Mouse (Mus musculus): Measurements from ENCODE around the gene Cmc1. TPM values are rescaled to one million over a fixed set of nuclear protein-coding genes. Genes with fewer than 3 reads are reported as not detected.

Gene Cmc1
- total and polyA plus RNA-seq, 3 experiments, result 17.1 to 21.6 (median 18.0) TPM

- in situ Hi-C loops (cut with MboI; ENCODE audit: low pct_ligation_motif_present, low pct_unique_long_range_greater_than_20kb, low sequenced_read_pairs) (no loop called here), dilution Hi-C loops (cut with MboI; ENCODE audit: extremely low pct_ligation_motif_present, extremely low pct_unique_long_range_greater_than_20kb, low sequenced_read_pairs) (no loop called here)
- Histone ChIP-seq H3K9ac (ENCODE audit: insufficient read depth, low read depth) (no peak overlapping the region), H3K79me2 (replicated peaks; ENCODE audit: control insufficient read depth, extremely low read depth, insufficient read depth, poor library complexity, severe bottlenecking) (no peaks in the 10 kb centered on the region), H3K9me3 (replicated peaks; ENCODE audit: low read length) (no peaks in the 10 kb centered on the region), H3K4me1 (ENCODE audit: control insufficient read depth in 1 of 2, insufficient read depth in 2 of 2) (0 out of 4 replicates have a peak, but pooled peaks cover 0 to 2% of the 10 kb centered on the region in 2 experiments), H3K4me3 (replicated peaks in 1 of 3; ENCODE audit: low read depth in 2 of 3, low read length in 2 of 3, poor library complexity in 1 of 3) (no peak overlapping the region), H3K27me3 (replicated peaks) (no peaks in the 10 kb centered on the region), H3K36me3 (replicated peaks in 1 of 2; ENCODE audit: control insufficient read depth in 1 of 2, insufficient read depth in 1 of 2, low read length in 1 of 2) (no peaks in the 10 kb centered on the region), H3K27ac (ENCODE audit: insufficient read depth, low read depth) (no peak overlapping the region), H3K4me2 (ENCODE audit: insufficient read depth, low read depth, poor library complexity, severe bottlenecking) (no peak overlapping the region)
- no peak for DNase-seq (ENCODE audit: extremely low read depth)
- TF ChIP-seq PAX5 (IDR thresholded peaks at IDR 0.05; ENCODE audit: low read length) (no peak), E2F4 (IDR thresholded peaks at IDR 0.05; ENCODE audit: insufficient replicate concordance, low read depth, low read length) (no peak), MAFK (IDR thresholded peaks at IDR 0.05; ENCODE audit: insufficient replicate concordance, low read length) (no peak), ELF1 (IDR thresholded peaks at IDR 0.05; ENCODE audit: low read depth, low read length) (no peak), ZNF384 (IDR thresholded peaks at IDR 0.05; ENCODE audit: low read depth, low read length) (no peak), UBTF (IDR thresholded peaks at IDR 0.05; ENCODE audit: low read depth, low read length) (no peak), MAZ (IDR thresholded peaks at IDR 0.05; ENCODE audit: low read depth, low read length) (no peak), SIN3A (IDR thresholded peaks at IDR 0.05; ENCODE audit: low read length) (no peak), POLR2A (IDR thresholded peaks at IDR 0.05; ENCODE audit: low read depth, low read length) (no peak), ZKSCAN1 (IDR thresholded peaks at IDR 0.05; ENCODE audit: borderline replicate concordance, low read depth, low read length) (no peak), HCFC1 (IDR thresholded peaks at IDR 0.05; ENCODE audit: low read depth, low read length) (no peak), POLR2AphosphoS2 (IDR thresholded peaks at IDR 0.05; ENCODE audit: low read depth, low read length) (no peak), MAX (IDR thresholded peaks at IDR 0.05; ENCODE audit: low read length) (no peak), CTCF (conservative IDR thresholded peaks at IDR 0.05 in 1 of 2, IDR thresholded peaks at IDR 0.05 in 1 of 2; ENCODE audit: low read depth in 2 of 2, low read length in 2 of 2) (no peak), JUND (conservative IDR thresholded peaks at IDR 0.05; ENCODE audit: low read depth, low read length) (no peak)
Observed at GRCm38 (mm10) chr9:118030252-118030651, 119.7 kb downstream of the Cmc1 start.

- Histone ChIP-seq H3K36me3 (replicated peaks in 1 of 2; ENCODE audit: control insufficient read depth in 1 of 2, insufficient read depth in 1 of 2, low read length in 1 of 2) (no peaks in the 10 kb centered on the region), H3K9ac (ENCODE audit: insufficient read depth, low read depth) (no peak overlapping the region), H3K4me1 (ENCODE audit: control insufficient read depth in 1 of 2, insufficient read depth in 2 of 2) (0 out of 4 replicates have a peak, but pooled peaks cover 0 to 2% of the 10 kb centered on the region in 2 experiments), H3K27ac (ENCODE audit: insufficient read depth, low read depth) (no peak overlapping the region), H3K4me2 (ENCODE audit: insufficient read depth, low read depth, poor library complexity, severe bottlenecking) (no peak overlapping the region), H3K27me3 (replicated peaks) (no peaks in the 10 kb centered on the region), H3K4me3 (replicated peaks in 1 of 3; ENCODE audit: low read depth in 2 of 3, low read length in 2 of 3, poor library complexity in 1 of 3) (no peak overlapping the region), H3K79me2 (replicated peaks; ENCODE audit: control insufficient read depth, extremely low read depth, insufficient read depth, poor library complexity, severe bottlenecking) (no peaks in the 10 kb centered on the region), H3K9me3 (replicated peaks; ENCODE audit: low read length) (no peaks in the 10 kb centered on the region)
- in situ Hi-C loops (cut with MboI; ENCODE audit: low pct_ligation_motif_present, low pct_unique_long_range_greater_than_20kb, low sequenced_read_pairs), result no loop called here
- DNase-seq (ENCODE audit: extremely low read depth), result no peak
- dilution Hi-C loops (cut with MboI; ENCODE audit: extremely low pct_ligation_motif_present, extremely low pct_unique_long_range_greater_than_20kb, low sequenced_read_pairs), result no loop called here
- TF ChIP-seq USF1 (IDR thresholded peaks at IDR 0.05; ENCODE audit: low read depth, low read length) (no peak), CTCF (conservative IDR thresholded peaks at IDR 0.05 in 1 of 2, IDR thresholded peaks at IDR 0.05 in 1 of 2; ENCODE audit: low read depth in 2 of 2, low read length in 2 of 2) (peak in 1 of 2 experiments; percentile 42; a peak in 2 of 4 replicates), RAD21 (IDR thresholded peaks at IDR 0.05; ENCODE audit: low read depth, low read length) (peak; percentile 40)
Observed at GRCm38 (mm10) chr9:118029490-118029889, 120.5 kb downstream of the Cmc1 start.
